Mouse (Mus musculus): Measurements from ENCODE around the gene Id3.

DNA sequence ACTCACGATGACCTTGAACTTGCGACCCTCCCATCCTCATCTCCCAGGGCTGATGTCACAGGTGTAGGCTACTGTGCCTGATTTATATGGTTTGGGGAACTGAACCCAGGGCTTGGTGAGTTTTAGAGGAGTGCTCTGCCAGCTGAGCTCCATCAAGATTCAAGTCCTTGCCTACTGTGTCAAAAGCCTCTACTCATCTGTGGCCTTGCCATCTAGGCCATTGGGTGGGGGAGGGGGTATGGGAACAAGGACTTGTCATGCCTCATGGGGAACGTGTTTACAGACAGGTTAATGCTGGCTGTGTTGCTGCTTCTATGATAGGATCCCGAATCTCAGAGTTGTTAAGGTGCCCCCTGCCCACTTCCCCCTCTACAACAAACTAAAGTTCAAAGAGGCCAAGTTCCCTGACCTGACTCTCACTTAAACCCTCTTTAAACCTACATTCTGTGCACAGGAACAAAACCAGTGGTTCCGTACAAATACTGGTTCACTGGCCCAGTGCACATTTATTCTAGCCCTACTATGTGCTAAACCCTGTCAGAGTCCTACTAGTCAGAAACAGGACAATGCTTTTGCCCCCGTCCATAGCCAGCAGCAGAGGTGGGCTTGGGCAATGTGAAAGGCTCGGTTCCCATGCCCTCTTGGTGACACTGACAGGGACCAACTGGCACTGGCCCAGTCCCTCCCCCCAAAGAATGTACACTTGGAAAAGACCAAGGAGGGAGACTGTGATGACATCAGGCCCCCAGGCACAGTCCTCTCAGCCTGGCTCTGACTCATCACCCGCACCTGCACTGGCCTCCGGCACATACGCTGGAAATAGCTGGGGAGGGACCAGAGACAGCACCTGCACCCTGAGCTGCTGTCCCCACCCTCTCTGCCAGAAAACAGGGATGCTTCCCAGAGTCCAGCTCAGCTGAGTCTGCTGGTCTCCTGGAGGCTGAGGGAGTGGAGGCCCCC is 33.1 kb upstream of the Id3 start:
- TF ChIP-seq EP300 (optimal IDR thresholded peaks at IDR 0.05) (no peak), CTCF (IDR thresholded peaks at IDR 0.05; ENCODE audit: low read depth) (no peak)

Data from stomach, postnatal 0 days (tissue).